Mouse (Mus musculus) NIH3T3 (cell line): ENCODE results near the gene Wwc2.

Source experiments
- DNase-seq: peaks from one replicate; pipeline ENCODE4 v3.0.0-alpha.2; 2012; ENCODE audit warnings: low read depth

The Wwc2 gene

GRCm38 (mm10) chr8:47939933-47940870 is 50.5 kb downstream of the Wwc2 start:
- no peak for DNase-seq

DNA sequence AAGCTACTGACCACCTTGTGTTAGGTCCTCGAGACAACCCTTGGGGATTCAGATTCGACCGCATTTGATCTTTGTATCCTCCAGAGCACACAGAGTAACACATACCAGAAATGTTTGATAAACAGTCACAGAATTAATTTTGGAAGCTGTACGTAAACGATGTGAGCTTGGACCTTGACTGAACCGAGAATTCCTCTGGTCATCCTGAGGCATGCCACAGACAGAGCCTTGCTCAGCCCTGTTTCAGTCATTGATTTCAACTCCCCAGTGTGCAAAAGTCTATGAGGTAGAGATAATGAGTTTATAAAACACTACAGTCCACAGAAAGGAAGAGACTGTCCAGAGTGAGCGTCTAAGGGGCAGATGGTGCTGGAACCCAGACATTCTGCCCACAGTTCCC is 51.5 kb downstream of the Wwc2 start:
- no peak for DNase-seq

GRCm38 (mm10) chr8:47936386-47936785 is 54.3 kb downstream of the Wwc2 start:
- no peak for DNase-seq

GRCm38 (mm10) chr8:47935461-47935860 is 55.3 kb downstream of the Wwc2 start:
- no peak for DNase-seq

GRCm38 (mm10) chr8:47933087-47933486 is 57.6 kb downstream of the Wwc2 start:
- DNase-seq = no peak

GRCm38 (mm10) chr8:47932028-47932790 is 58.5 kb downstream of the Wwc2 start:
- DNase-seq = peak; percentile 86

GRCm38 (mm10) chr8:47931371-47931770 is 59.4 kb downstream of the Wwc2 start:
- no peak for DNase-seq

- no peak for DNase-seq
Measured at GRCm38 (mm10) chr8:47929615-47930014, 61.1 kb downstream of the Wwc2 start.

GRCm38 (mm10) chr8:47928604-47929185 is 62.0 kb downstream of the Wwc2 start:
- no peak for DNase-seq

DNA sequence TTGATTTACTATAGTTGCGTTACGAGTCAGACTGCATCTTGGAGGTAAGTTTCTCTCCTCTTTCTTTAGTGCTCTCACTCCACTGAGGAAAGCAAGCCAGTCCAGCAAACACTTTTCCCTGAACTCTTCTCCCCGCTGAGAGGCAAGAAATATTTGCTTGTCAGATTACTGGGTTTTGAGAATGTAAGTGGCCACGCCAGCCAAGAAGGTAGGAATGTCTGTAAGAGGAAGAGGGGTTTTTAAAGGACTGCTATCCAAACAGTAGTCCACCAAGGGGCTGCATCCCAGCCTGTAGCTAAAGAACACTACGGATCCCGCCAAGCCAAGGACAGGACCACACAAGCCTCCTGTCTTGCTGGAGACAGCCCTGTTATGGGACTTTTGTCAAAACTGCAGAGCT is 65.8 kb downstream of the Wwc2 start:
- no peak for DNase-seq

DNA sequence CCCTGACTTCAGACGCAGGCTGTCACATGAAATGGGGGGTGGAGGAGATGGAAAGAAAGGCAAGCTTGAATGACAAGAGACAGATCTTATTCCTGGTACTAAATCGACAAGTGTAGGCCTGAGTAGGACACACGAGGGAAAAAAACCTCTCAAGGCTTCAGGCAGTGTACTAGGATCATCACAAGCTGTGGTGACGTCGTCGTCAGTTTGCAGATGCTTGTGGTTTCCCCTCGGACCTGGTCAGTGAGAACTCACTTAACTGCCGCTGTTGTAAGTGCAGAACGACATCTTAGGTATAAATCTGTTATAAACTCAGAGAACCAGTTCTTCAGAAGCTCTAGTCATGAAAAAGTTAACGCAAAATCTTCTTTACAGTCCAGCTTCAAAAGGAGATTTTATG is 67.9 kb downstream of the Wwc2 start:
- DNase-seq = no peak

DNA sequence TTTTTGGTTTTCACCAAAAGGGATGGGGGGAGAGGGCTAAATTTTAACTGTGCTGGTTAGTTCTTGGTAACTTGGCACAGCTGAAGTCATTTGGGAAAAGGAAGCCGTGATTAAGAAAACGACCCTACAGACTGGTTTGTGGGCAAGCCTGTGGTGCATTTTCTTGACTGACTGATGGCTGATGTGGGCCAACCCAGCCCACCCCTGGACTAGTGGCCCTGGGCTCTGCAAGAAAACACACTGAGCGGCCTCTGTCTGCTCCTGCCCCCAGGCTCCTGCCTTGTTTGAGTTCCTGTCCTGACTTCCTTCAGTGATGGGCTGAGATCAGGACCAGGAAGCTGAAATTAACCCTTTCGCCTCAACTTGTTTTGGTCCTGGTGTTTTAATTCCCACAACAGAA is 68.7 kb downstream of the Wwc2 start:
- DNase-seq = no peak

- no peak for DNase-seq
Measured at GRCm38 (mm10) chr8:47920575-47921144, 70.1 kb downstream of the Wwc2 start.

GRCm38 (mm10) chr8:47917060-47918035 is 73.4 kb downstream of the Wwc2 start:
- DNase-seq = peak; percentile 72

DNA sequence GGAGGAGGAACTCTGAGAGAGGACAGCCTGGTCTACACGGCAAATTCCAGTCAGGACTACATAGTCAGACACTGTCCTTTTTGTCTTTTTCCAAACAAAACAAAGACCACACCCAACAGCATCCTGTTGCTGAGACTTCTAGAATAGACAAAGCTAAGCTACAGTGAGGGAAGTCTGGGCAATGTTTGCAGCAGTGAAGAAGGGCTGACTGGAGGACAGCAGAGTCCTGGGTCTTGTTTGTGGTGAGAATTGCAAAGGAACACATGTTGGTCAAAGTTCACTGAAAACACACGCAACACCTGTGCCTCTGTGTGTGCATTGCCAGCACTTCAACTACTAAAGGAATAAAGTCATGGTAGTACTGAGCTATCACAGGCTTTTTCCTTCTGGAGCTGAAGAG is 75.2 kb downstream of the Wwc2 start:
- DNase-seq = no peak

DNA sequence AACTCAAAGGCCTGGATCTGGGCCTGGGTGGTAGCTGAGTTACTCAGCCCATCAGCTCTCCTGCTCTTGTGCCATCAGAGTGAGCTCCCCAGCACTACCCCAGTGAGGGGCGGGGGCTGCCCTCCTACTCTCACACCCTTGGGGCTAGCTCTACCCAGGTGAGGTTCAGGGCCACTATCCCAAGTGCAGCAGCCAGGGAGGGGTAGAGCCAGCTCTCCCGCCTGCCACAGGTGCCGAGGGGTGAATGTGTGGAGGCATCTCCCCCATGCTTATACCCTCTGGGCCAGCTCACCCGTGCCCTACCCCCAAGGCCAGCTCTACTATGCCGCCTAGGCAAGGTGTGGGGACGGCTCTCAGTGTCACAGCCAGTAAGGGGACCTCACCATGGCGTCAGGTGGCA is 75.8 kb downstream of the Wwc2 start:
- DNase-seq = no peak

DNA sequence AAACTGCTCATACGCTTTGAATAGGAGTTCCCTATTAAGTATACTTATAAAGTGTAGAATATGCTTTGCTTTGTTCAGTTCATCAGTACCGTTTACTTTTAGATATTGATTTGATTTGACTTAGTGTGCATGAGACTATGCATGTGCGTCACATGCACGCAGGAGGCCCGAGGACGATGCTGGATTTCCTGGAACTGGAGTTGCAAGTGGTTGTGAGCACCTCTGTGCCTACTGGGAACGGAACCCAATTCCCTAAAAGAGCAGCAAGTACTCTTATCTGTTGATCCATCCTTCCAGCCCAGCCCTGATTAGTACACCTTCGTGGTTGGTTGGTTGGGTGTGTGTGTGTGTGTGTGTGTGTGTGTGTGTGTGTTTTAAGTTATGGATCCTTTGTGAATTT is 76.6 kb downstream of the Wwc2 start:
- no peak for DNase-seq

DNA sequence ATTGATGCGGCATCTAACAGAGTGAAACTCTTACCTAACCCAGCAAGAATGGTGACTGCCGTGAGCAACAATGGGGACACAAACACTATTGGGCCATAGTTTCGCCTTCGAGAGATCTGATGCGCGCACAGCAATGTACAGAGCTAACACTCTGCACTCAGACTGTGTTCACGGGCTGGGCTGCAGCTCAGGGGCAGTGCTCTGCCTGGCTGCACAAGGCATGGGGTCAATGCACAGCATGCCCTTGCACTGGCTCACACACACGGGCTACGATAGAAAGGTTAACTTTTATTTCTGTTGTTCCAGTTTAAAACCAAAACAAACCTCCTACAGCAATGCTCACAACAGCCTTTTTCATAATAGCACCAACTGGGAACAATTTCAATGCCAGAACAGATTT is 77.1 kb downstream of the Wwc2 start:
- DNase-seq = no peak

DNA sequence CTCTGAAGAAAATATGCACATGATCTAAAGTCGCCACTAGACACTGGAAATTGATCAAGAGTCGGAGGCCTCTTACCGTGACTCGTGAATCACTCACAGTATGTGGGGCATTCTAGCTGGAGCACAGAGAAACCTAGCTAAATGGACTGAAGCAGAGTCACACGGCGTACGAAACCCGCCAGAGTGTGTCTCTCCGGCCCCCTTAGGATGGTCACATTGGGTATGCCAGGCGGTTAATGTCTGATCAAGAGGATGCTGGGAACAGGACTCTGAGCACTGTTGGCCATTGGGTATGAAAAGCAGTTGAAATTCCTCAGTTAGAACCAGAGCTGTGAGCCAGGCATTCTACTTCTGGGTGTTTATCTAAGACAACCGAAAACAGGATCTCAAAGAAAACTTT is 81.0 kb downstream of the Wwc2 start:
- no peak for DNase-seq

- DNase-seq = no peak
Measured at GRCm38 (mm10) chr8:47907056-47907455, 83.7 kb downstream of the Wwc2 start.

DNA sequence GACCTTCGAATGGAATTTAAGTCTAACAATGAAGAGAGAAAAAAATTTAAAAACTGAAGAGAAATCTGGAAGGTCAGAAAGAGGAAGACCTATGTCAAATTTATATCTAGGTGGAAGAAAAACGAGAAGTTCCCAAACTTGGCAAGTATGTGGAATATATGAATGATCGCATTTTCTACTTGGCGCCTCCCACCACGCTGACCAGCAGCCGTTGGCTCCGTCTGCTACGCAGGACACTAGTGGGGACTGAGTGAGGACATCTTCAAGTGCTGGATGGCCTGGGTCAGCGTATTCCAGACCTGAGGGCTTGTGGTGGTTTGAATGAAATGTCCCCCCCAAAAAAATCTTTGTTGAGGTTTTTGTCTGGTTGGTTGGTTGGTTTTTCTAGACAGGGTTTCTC is 84.6 kb downstream of the Wwc2 start:
- DNase-seq = no peak
